Mouse (Mus musculus) embryonic facial prominence, embryonic 14.5 days (tissue): ENCODE measurements around the gene Sgo1. TPM values are rescaled to one million over a fixed set of nuclear protein-coding genes. Genes with fewer than 3 reads are reported as not detected.

Experiments used
- ATAC-seq: fragments of 200-750 bp; cut with Nextera tagmentation; 2 replicates; pipeline ENCODE4 v1.8.0; 2017; ENCODE audit warnings: low read depth, moderate number of reproducible peaks, moderate TSS enrichment
- DNase-seq: peaks from one replicate; pipeline ENCODE4 v3.0.0-alpha.2; 2015; ENCODE audit warnings: low spot score
- H3K27ac ChIP-seq: fragments of 300-500 bp; sonication (generic); replicated peaks from 2 replicates; pipeline ENCODE4 v1.5.1; 2014; ENCODE audit warnings: low read depth, mild to moderate bottlenecking, low read length, moderate library complexity
- H3K27me3 ChIP-seq: fragments of 300-500 bp; sonication (generic); replicated peaks from 2 replicates; pipeline ENCODE4 v1.6.1; 2014; ENCODE audit warnings: low read length; ENCODE audit not compliant: control insufficient read depth, insufficient read depth
- H3K36me3 ChIP-seq: fragments of 300-500 bp; sonication (generic); 2 replicates; pipeline ENCODE4 v1.6.1; 2014; ENCODE audit warnings: low read length, mixed read lengths; ENCODE audit not compliant: control insufficient read depth, insufficient read depth
- H3K4me1 ChIP-seq: fragments of 300-500 bp; sonication (generic); 2 replicates; pipeline ENCODE4 v1.6.1; 2014; ENCODE audit warnings: antibody characterized with exemption, low read length; ENCODE audit not compliant: control insufficient read depth, insufficient read depth
- H3K4me2 ChIP-seq: fragments of 300-500 bp; sonication (generic); 2 replicates; pipeline ENCODE4 v1.6.1; 2014; ENCODE audit warnings: low read depth, mild to moderate bottlenecking, low read length, moderate library complexity, mixed read lengths
- H3K4me3 ChIP-seq: fragments of 300-500 bp; sonication (generic); 2 replicates; pipeline ENCODE4 v1.5.1; 2014; ENCODE audit warnings: low read depth, mild to moderate bottlenecking, low read length
- H3K9ac ChIP-seq: fragments of 300-500 bp; sonication (generic); 2 replicates; pipeline ENCODE4 v1.6.1; 2014; ENCODE audit warnings: low read depth, mild to moderate bottlenecking, low read length, moderate library complexity, mixed read lengths
- H3K9me3 ChIP-seq: fragments of 300-500 bp; sonication (generic); 2 replicates; pipeline ENCODE4 v1.6.1; 2016; ENCODE audit warnings: low read length; ENCODE audit not compliant: control insufficient read depth
- WGBS: fragments of 180-500 bp; shearing (Covaris S2); extraction: QIAGEN DNeasy Blood & Tissue Kit; methylation state at CpG from one replicate; pipeline ENCODE4 v1.1.7; 2014; 5-methylcytosine and 5-hydroxymethylcytosine counted together
- polyA plus RNA-seq: library from polyadenylated mRNA; unstranded; fragments of >200 nt; fragmentation: Nextera tagmentation; extraction: Ambion mirVana; gene quantifications from 2 replicates; pipeline ENCODE4 v1.2.1, GENCODE M21; 2014

Sgo1 gene
- polyA plus RNA-seq, 1 experiment from 2014 or later, result 22.8 TPM

- no peaks in the 10 kb centered on the region for H3K27me3 ChIP-seq
- ATAC-seq, result no peak
- H3K9ac ChIP-seq, result peak overlapping the region; percentile 69
- no peak overlapping the region for H3K27ac ChIP-seq
- H3K36me3 ChIP-seq, result peaks cover 30% of the 10 kb centered on the region
- H3K4me2 ChIP-seq, result peak overlapping the region; percentile 58
- WGBS, result 14% methylated on average over 1 of the region's 1 CpGs
- no peaks in the 10 kb centered on the region for H3K9me3 ChIP-seq
- H3K4me1 ChIP-seq, result 0 out of 2 replicates have a peak, but pooled peaks cover 3% of the 10 kb centered on the region
- H3K4me3 ChIP-seq, result peak overlapping the region; percentile 53
- no peak for DNase-seq
These were observed 812 bp downstream of the Sgo1 start for GRCm38 (mm10) chr17:53688321-53688720.

GRCm38 (mm10) chr17:53678716-53679115, 10.4 kb downstream of the Sgo1 start:
- Histone ChIP-seq H3K4me2 (no peak overlapping the region), H3K27me3 (no peaks in the 10 kb centered on the region), H3K4me1 (no peaks in the 10 kb centered on the region), H3K9ac (no peak overlapping the region), H3K4me3 (no peak overlapping the region), H3K9me3 (no peaks in the 10 kb centered on the region), H3K36me3 (peaks cover 69% of the 10 kb centered on the region), H3K27ac (no peak overlapping the region)
- 85% methylated on average over 8 of the region's 8 CpGs for WGBS
- peak; percentile 63 for ATAC-seq
- DNase-seq, result peak; percentile 15

- Histone ChIP-seq H3K4me2 (no peak overlapping the region), H3K4me1 (no peaks in the 10 kb centered on the region), H3K9ac (no peak overlapping the region), H3K36me3 (peaks cover 61% of the 10 kb centered on the region), H3K27me3 (no peaks in the 10 kb centered on the region), H3K9me3 (no peaks in the 10 kb centered on the region), H3K27ac (no peak overlapping the region), H3K4me3 (no peak overlapping the region)
- ATAC-seq (no peak), DNase-seq (no peak)
- 91% methylated on average over 8 of the region's 8 CpGs for WGBS
These were observed 18.7 kb downstream of the Sgo1 start for GRCm38 (mm10) chr17:53670453-53670852.

GRCm38 (mm10) chr17:53664703-53665382, 24.3 kb downstream of the Sgo1 start:
- ATAC-seq (no peak), DNase-seq (no peak)
- no peaks in the 10 kb centered on the region for H3K27me3 ChIP-seq
- peaks cover 51% of the 10 kb centered on the region for H3K36me3 ChIP-seq
- H3K9ac ChIP-seq, result no peak overlapping the region
- no peak overlapping the region for H3K4me3 ChIP-seq
- 75% methylated on average over 2 of the region's 2 CpGs for WGBS
- H3K4me2 ChIP-seq, result no peak overlapping the region
- H3K27ac ChIP-seq, result no peak overlapping the region
- no peaks in the 10 kb centered on the region for H3K9me3 ChIP-seq
- no peaks in the 10 kb centered on the region for H3K4me1 ChIP-seq

GRCm38 (mm10) chr17:53664267-53664666, 24.9 kb downstream of the Sgo1 start:
- no peak overlapping the region for H3K4me3 ChIP-seq
- peaks cover 49% of the 10 kb centered on the region for H3K36me3 ChIP-seq
- WGBS, result 87% methylated on average over 3 of the region's 3 CpGs
- H3K9me3 ChIP-seq, result no peaks in the 10 kb centered on the region
- H3K9ac ChIP-seq, result no peak overlapping the region
- DNase-seq, result no peak
- H3K4me2 ChIP-seq, result no peak overlapping the region
- H3K27me3 ChIP-seq, result no peaks in the 10 kb centered on the region
- ATAC-seq, result no peak
- no peak overlapping the region for H3K27ac ChIP-seq
- no peaks in the 10 kb centered on the region for H3K4me1 ChIP-seq

- ATAC-seq, result no peak
- Histone ChIP-seq H3K27ac (no peak overlapping the region), H3K36me3 (peaks cover 32% of the 10 kb centered on the region; the same call in 1 of the 2 replicates), H3K27me3 (no peaks in the 10 kb centered on the region), H3K9ac (no peak overlapping the region), H3K9me3 (no peaks in the 10 kb centered on the region), H3K4me2 (no peak overlapping the region), H3K4me1 (no peaks in the 10 kb centered on the region), H3K4me3 (no peak overlapping the region)
- DNase-seq, result peak; percentile 34
- WGBS, result 71% methylated on average over 6 of the region's 6 CpGs
These were observed 27.9 kb downstream of the Sgo1 start for GRCm38 (mm10) chr17:53661056-53661840.

GRCm38 (mm10) chr17:53659738-53660137, 29.4 kb downstream of the Sgo1 start:
- DNase-seq (peak; percentile 5), ATAC-seq (no peak)
- Histone ChIP-seq H3K9me3 (no peaks in the 10 kb centered on the region), H3K9ac (no peak overlapping the region), H3K4me2 (no peak overlapping the region), H3K27me3 (no peaks in the 10 kb centered on the region), H3K27ac (no peak overlapping the region), H3K4me3 (no peak overlapping the region), H3K4me1 (no peaks in the 10 kb centered on the region), H3K36me3 (peaks cover 24% of the 10 kb centered on the region)
- 66% methylated on average over 4 of the region's 4 CpGs for whole genome bisulfite sequencing

- ATAC-seq (no peak), DNase-seq (no peak)
- Histone ChIP-seq H3K4me3 (no peak overlapping the region), H3K9me3 (no peaks in the 10 kb centered on the region), H3K27me3 (no peaks in the 10 kb centered on the region), H3K9ac (no peak overlapping the region), H3K4me2 (no peak overlapping the region), H3K4me1 (no peaks in the 10 kb centered on the region), H3K27ac (no peak overlapping the region), H3K36me3 (peaks cover 27% of the 10 kb centered on the region)
- WGBS, result 86% methylated on average over 8 of the region's 8 CpGs
These were observed 29.9 kb downstream of the Sgo1 start for GRCm38 (mm10) chr17:53659230-53659629.
